Mouse (Mus musculus): ENCODE data around the gene Otos.

DNA sequence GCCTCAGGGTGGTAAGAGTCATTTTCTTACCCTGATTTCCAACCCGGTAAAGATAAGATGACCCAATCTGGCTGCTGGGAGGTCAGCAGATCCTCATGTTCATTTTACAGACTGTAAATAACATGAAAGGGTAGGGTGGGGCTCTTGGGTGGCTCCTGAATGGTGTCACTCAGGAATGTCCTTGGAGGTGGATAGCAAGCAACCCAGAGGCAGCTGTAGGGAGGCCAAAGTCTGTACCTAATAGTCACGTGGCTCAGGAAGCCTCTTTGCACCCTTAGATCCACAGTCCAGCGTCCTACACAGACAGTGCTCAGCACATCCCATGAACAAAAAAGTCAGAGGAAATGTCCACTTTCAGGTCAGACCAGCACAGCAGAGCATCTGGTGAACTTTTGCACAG, 52.6 kb downstream of the Otos start:
- TF ChIP-seq CTCF (IDR thresholded peaks at IDR 0.05; ENCODE audit: low read depth) (no peak), EP300 (IDR thresholded peaks at IDR 0.05; ENCODE audit: low read depth) (no peak)
